Mouse (Mus musculus) heart, postnatal 25 days (tissue): ENCODE measurements around the gene Rap2c. TPM values are rescaled to one million over a fixed set of nuclear protein-coding genes. Genes with fewer than 3 reads are reported as not detected.

Experiments
- DNase-seq: peaks from one replicate; pipeline ENCODE4 v3.0.0; 2022; ENCODE audit warnings: low spot score
- intact Hi-C: fragments of 180-260 bp; cut with DNase I; formaldehyde crosslinking; loops from one replicate; pipeline ENCODE4 v1.15.1; 2025
- total RNA-seq, 2 experiments: library from RNA; stranded (reverse); gene quantifications; 2 replicates each; pipeline ENCODE4 v1.2.3; 2021

Gene Rap2c
- total RNA-seq, 2 experiments from 2014 or later: 20.9 to 21.7 TPM

DNA sequence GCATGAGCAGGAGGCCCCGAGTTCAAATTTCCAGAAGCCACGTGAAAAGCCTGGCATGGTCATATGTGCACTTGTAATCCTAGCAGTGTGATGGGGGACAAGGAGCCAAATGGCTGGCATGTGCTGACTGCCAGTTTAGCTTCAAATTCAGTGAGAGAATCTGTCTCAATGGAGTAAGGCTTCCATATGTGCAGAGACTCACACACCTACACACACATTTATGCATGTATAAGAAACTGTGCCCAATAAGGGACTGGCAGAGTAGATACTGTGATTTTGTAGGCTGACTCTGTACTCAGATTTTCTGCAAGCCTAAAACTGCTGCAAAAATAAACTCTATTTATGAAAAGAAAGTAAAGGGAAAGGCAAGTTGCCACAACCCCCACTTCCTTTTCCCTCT lies 39.4 kb downstream of the Rap2c start:
- intact Hi-C loops: no loop called here
- DNase-seq: no peak

GRCm38 (mm10) chrX:50972145-50972544 lies 45.7 kb downstream of the Rap2c start:
- no peak for DNase-seq
- intact Hi-C loops: no loop called here

DNA sequence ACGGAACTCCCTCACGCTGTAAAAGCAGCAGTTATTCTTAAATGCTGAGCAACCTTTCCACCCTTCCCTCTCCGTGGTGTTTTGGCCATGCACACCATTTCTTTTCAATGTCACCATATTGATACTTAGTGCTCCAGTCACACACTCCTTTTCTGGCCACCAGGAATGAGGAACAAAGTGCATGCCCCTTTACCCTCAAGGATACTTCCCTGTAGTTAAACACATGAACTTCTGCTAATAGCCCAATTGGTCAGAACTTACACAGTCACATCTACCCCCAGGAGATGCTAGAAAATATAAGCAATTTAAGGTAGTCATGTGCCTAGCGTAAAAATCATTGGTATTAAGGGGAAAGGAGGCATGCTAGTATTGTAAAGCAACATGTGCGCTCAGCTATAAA lies 47.9 kb downstream of the Rap2c start:
- intact Hi-C loops: no loop called here
- no peak for DNase-seq

DNA sequence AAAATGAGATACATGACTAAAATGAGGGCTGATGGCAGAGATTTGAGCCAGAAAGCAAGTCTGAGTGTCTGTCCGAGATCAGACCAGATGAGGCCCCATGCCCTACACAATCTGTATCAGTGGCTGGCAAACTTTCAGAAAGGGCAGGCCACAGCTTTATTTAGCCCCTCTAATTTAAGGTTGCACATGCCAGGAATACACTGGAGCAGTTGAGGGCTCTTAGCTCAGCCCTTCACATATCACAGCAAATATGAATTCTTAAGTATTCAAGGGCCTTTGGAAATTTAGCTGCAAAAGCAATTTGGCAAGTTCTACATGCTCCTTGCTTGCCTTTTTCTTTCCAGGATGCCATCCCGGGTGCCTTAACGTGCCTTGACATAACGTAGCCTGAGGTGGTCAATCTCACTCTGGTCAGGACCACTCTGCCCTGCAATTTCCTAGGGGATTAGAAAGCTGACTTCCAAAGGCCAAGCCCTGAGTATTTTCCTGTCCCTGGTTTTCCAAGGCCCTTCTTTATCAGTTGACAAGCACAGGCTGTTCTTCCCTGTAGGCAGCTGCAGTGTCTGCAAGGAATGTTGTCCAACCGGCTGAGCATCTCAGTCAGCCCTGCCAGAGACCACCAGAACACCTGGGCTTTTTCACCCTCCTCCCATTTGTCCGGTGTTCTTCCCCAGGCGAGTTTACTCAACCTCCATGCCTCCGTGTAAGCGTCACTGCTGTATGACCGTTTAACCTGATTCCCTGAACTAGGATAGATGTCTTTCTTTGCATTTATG lies 49.5 kb downstream of the Rap2c start:
- DNase-seq: no peak
- intact Hi-C loops: no loop called here

- no peak for DNase-seq
- intact Hi-C loops: no loop called here
Measured at GRCm38 (mm10) chrX:50965157-50965556, 52.7 kb downstream of the Rap2c start.

- intact Hi-C loops: no loop called here
- DNase-seq: no peak
Measured at GRCm38 (mm10) chrX:50962955-50963354, 54.9 kb downstream of the Rap2c start.

Other genes with a start within 250 kb of the Rap2c start
- 1 to 10 TPM; 2.3 to 3.4 TPM for gene Stk26, start 177.0 kb downstream of the Rap2c start, total RNA-seq
- not detected for gene Frmd7, start 75.3 kb downstream of the Rap2c start, total RNA-seq
- gene Mbnl3, start 188.5 kb upstream of the Rap2c start, total RNA-seq: 1 to 10 TPM in 1 of 2 experiments, under 1 TPM in 1; 0.98 to 1.4 TPM